Mouse (Mus musculus): ENCODE results near the gene Vps37c. TPM values are rescaled to one million over a fixed set of nuclear protein-coding genes. Genes with fewer than 3 reads are reported as not detected.
A peak's percentile ranks its signal among the peaks of the same experiment; 100 is the strongest.

Gene Vps37c
- polyA plus RNA-seq, 1 experiment from 2014 or later, result 33.8 TPM

DNA sequence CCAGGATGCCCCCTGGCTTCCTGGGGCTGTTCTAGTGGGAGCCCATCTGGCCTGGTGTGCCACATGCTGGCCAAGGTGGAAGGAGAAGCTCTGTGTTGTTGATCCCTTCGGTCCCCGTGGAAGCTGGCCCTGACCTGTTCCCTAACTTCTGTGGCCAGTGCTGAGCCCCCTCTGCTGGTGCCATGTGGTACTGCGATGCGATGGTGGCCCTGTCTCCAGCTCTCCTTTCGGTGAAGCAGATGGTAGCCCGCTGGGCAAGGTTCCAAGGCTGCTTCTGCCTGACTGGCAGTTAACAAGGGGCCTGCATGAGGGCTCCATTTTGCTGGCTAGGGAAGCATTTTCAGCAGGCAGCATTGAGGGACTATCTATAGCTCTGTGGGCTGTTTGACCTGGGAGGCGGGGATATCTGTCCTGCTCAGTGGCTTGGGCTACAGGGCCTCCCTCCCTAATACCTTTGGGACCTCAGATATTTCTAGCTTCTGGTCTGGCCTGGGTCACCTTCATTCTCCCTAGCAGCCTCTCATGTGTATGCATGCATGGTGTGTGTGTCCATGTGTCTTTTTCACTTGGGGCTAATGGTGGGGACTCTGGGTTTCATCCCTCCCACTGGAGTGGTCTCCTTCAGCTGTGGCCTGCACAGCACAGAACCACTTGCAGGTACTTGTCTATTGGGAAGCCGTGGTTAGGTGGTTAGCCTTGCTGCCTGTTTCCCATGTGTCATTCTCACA, 21.0 kb downstream of the Vps37c start:
- Histone ChIP-seq H3K4me1 (peaks cover 19% of the 10 kb centered on the region), H3K27ac (replicated peaks) (peak overlapping the region; percentile 65), H3K36me3 (peaks cover 77% of the 10 kb centered on the region), H3K27me3 (ENCODE audit: low read depth, poor library complexity, severe bottlenecking) (no peaks in the 10 kb centered on the region), H3K4me3 (no peak overlapping the region), H3K9me3 (replicated peaks) (no peaks in the 10 kb centered on the region)
- DNase-seq (ENCODE audit: low spot score), result peak; percentile 91
- WGBS, result 25% methylated on average over 8 of the region's 8 CpGs

DNA sequence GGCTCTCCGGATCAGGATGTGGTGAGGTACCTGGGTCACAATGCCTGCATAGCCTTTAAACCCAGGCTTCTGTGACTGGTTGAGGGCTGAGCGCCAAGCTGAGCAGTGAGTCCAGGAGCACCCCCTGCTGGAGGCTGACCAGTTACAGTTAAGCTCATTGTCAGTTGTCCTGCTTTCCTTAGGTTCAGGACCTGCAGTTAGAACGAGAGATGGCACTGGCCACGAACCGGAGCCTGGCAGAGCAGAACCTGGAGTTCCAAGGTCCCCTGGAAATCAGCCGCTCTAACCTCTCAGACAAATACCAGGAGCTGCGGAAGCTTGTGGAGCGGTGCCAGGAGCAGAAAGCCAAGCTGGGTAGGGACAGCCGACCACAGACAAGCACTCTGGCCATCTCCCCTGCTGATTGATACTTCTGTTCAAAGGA, 21.6 kb downstream of the Vps37c start:
- Histone ChIP-seq H3K4me1 (peaks cover 18% of the 10 kb centered on the region), H3K27ac (replicated peaks) (peak overlapping the region; percentile 65), H3K27me3 (ENCODE audit: low read depth, poor library complexity, severe bottlenecking) (no peaks in the 10 kb centered on the region), H3K4me3 (no peak overlapping the region), H3K9me3 (replicated peaks) (no peaks in the 10 kb centered on the region), H3K36me3 (peaks cover 77% of the 10 kb centered on the region)
- WGBS, result 85% methylated on average over 9 of the region's 9 CpGs
- peak; percentile 41 for DNase-seq (ENCODE audit: low spot score)

GRCm38 (mm10) chr19:10710751-10711150, 22.2 kb downstream of the Vps37c start:
- no peaks in the 10 kb centered on the region for H3K9me3 ChIP-seq (replicated peaks)
- no peaks in the 10 kb centered on the region for H3K27me3 ChIP-seq (ENCODE audit: low read depth, poor library complexity, severe bottlenecking)
- H3K27ac ChIP-seq (replicated peaks), result no peak overlapping the region
- H3K36me3 ChIP-seq, result peaks cover 77% of the 10 kb centered on the region
- no peak overlapping the region for H3K4me3 ChIP-seq
- DNase-seq (ENCODE audit: low spot score), result no peak
- peaks cover 14% of the 10 kb centered on the region for H3K4me1 ChIP-seq
- WGBS, result 92% methylated on average over 4 of the region's 4 CpGs

GRCm38 (mm10) chr19:10712194-10712593, 23.7 kb downstream of the Vps37c start:
- Histone ChIP-seq H3K36me3 (peaks cover 65% of the 10 kb centered on the region), H3K4me1 (peaks cover 14% of the 10 kb centered on the region), H3K9me3 (replicated peaks) (no peaks in the 10 kb centered on the region), H3K27me3 (ENCODE audit: low read depth, poor library complexity, severe bottlenecking) (no peaks in the 10 kb centered on the region), H3K4me3 (no peak overlapping the region), H3K27ac (replicated peaks) (no peak overlapping the region)
- DNase-seq (ENCODE audit: low spot score), result no peak
- 94% methylated on average over 7 of the region's 7 CpGs for WGBS

- Histone ChIP-seq H3K4me1 (peaks cover 14% of the 10 kb centered on the region), H3K36me3 (peaks cover 60% of the 10 kb centered on the region), H3K27me3 (ENCODE audit: low read depth, poor library complexity, severe bottlenecking) (no peaks in the 10 kb centered on the region), H3K9me3 (replicated peaks) (no peaks in the 10 kb centered on the region), H3K27ac (replicated peaks) (no peak overlapping the region), H3K4me3 (no peak overlapping the region)
- no peak for DNase-seq (ENCODE audit: low spot score)
- whole genome bisulfite sequencing, result 94% methylated on average over 12 of the region's 12 CpGs
Observed at GRCm38 (mm10) chr19:10712646-10713045, 24.1 kb downstream of the Vps37c start.

- WGBS, result 91% methylated on average over 10 of the region's 10 CpGs
- no peaks in the 10 kb centered on the region for H3K9me3 ChIP-seq (replicated peaks)
- H3K4me1 ChIP-seq, result peaks cover 14% of the 10 kb centered on the region
- peaks cover 51% of the 10 kb centered on the region for H3K36me3 ChIP-seq
- H3K4me3 ChIP-seq, result no peak overlapping the region
- no peaks in the 10 kb centered on the region for H3K27me3 ChIP-seq (ENCODE audit: low read depth, poor library complexity, severe bottlenecking)
- DNase-seq (ENCODE audit: low spot score), result no peak
- H3K27ac ChIP-seq (replicated peaks), result no peak overlapping the region
Observed at GRCm38 (mm10) chr19:10713551-10713950, 25.0 kb downstream of the Vps37c start.

DNA sequence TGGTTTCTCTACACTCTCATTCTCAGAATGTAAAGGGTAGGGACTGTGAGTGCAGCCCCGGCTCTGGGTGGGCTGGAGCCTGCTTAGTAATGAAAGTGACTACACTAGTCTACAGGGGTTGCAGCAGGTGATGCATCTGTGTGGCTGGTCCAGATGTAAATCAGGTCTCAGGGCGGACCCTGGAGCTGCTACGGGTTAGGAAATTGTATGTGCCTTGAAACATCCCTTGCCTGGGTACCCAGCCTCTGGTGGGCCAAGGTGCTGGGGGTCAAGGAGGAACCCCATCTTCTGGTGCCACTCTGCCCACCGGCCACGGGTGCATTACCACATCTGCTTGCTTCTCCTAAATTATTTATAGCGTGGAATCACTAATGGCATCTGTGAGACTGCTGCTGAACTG, 25.6 kb downstream of the Vps37c start:
- H3K27ac ChIP-seq (replicated peaks), result 0 out of 2 replicates have a peak overlapping the region, but pooled peaks have one; percentile 33
- H3K4me1 ChIP-seq, result peaks cover 11% of the 10 kb centered on the region
- no peak overlapping the region for H3K4me3 ChIP-seq
- no peaks in the 10 kb centered on the region for H3K9me3 ChIP-seq (replicated peaks)
- WGBS, result 89% methylated on average over 6 of the region's 6 CpGs
- H3K36me3 ChIP-seq, result peaks cover 48% of the 10 kb centered on the region
- no peaks in the 10 kb centered on the region for H3K27me3 ChIP-seq (ENCODE audit: low read depth, poor library complexity, severe bottlenecking)
- DNase-seq (ENCODE audit: low spot score), result no peak

GRCm38 (mm10) chr19:10714682-10715475, 26.3 kb downstream of the Vps37c start:
- DNase-seq (ENCODE audit: low spot score), result peak; percentile 62
- no peak overlapping the region for H3K4me3 ChIP-seq
- no peaks in the 10 kb centered on the region for H3K27me3 ChIP-seq (ENCODE audit: low read depth, poor library complexity, severe bottlenecking)
- H3K36me3 ChIP-seq, result peaks cover 45% of the 10 kb centered on the region
- peaks cover 7% of the 10 kb centered on the region for H3K4me1 ChIP-seq
- H3K9me3 ChIP-seq (replicated peaks), result no peaks in the 10 kb centered on the region
- peak overlapping the region; percentile 33; the same call in 1 of the 2 replicates for H3K27ac ChIP-seq (replicated peaks)
- WGBS, result 52% methylated on average over 4 of the region's 4 CpGs

DNA sequence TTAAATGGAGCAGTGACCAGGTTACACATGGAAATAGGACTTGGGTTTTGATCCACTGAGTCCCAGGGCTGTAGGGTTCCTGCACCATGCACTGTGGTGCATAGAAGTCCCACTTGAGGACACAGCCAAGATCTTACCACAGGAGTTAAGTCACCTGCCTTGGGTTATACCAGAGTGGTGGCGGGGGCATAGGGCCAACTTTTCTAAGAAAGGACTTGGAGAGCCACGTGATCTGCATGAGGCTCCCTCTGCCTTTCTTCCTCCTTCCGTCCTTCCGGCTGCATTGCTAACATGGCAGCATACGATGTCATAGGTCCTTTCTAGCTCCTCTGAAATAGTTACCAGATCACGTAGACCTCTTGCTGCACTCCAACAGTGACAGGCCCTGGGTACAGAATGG, 26.9 kb downstream of the Vps37c start:
- no peak for DNase-seq (ENCODE audit: low spot score)
- no peak overlapping the region for H3K27ac ChIP-seq (replicated peaks)
- peaks cover 40% of the 10 kb centered on the region for H3K36me3 ChIP-seq
- no peaks in the 10 kb centered on the region for H3K27me3 ChIP-seq (ENCODE audit: low read depth, poor library complexity, severe bottlenecking)
- WGBS, result 93% methylated on average over 6 of the region's 6 CpGs
- H3K4me3 ChIP-seq, result no peak overlapping the region
- H3K9me3 ChIP-seq (replicated peaks), result no peaks in the 10 kb centered on the region
- H3K4me1 ChIP-seq, result peaks cover 9% of the 10 kb centered on the region

DNA sequence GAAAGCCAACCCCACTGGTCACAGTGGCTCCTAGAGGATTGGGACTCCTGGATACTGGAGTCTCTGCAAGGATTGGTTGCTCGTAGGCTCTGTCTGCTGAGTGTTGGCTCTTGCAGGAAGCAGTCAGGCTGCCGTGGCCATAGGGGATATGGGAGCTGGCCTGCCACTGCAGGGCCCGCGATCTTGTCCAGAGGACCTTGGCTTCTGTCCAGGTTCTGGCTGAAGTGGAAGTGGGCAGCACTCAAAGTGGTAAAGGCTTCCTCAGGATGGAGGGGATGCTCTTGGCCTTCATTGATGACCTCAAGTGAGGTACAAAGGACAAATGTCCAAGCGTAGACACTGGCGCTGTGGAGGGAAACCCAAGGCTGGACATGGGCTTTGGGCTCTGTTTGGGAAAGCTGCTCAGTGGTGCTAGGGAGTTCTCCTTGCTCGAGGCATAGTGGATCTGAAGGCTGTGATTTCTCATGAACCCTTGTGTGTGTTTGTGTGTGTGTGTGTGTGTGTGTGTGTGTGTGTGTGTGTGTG, 29.8 kb downstream of the Vps37c start:
- H3K36me3 ChIP-seq, result peaks cover 11% of the 10 kb centered on the region
- WGBS, result 82% methylated on average over 7 of the region's 7 CpGs
- DNase-seq (ENCODE audit: low spot score), result no peak

GRCm38 (mm10) chr19:10719751-10720150, 31.2 kb downstream of the Vps37c start:
- Histone ChIP-seq H3K4me1 (peaks cover 34% of the 10 kb centered on the region), H3K9me3 (replicated peaks) (no peaks in the 10 kb centered on the region), H3K27me3 (ENCODE audit: low read depth, poor library complexity, severe bottlenecking) (no peaks in the 10 kb centered on the region), H3K36me3 (no peaks in the 10 kb centered on the region), H3K4me3 (no peak overlapping the region), H3K27ac (replicated peaks) (peak overlapping the region; percentile 72)
- no peak for DNase-seq (ENCODE audit: low spot score)
- 66% methylated on average over 2 of the region's 2 CpGs for WGBS

More for the DNA sequence above, 29.8 kb downstream of the Vps37c start:
- H3K4me1 ChIP-seq, result peaks cover 23% of the 10 kb centered on the region
- no peaks in the 10 kb centered on the region for H3K27me3 ChIP-seq (ENCODE audit: low read depth, poor library complexity, severe bottlenecking)
- H3K9me3 ChIP-seq (replicated peaks), result no peaks in the 10 kb centered on the region
- H3K27ac ChIP-seq (replicated peaks), result no peak overlapping the region
- no peak overlapping the region for H3K4me3 ChIP-seq

DNA sequence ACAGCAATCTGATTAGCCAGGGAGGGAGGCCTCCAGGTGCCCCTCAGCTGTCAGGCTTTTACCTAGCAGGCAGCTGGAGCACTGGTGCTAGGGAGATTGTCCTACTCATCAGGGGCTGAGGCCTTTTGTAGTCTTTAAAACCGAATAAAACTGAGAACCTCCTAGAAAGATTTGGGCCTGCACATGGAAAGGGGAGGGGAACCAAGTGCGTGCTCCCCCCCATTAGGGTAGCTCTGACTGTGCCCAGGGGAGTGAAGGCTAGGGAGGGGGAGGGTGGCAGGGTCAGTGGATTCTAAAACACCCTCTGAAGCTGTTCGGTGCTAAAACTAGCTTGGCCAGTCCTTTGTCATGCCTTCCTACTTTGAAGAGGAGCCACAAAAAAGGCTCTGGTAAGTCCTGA, 32.0 kb downstream of the Vps37c start:
- no peak for DNase-seq (ENCODE audit: low spot score)
- Histone ChIP-seq H3K4me3 (no peak overlapping the region), H3K4me1 (peaks cover 34% of the 10 kb centered on the region), H3K36me3 (no peaks in the 10 kb centered on the region), H3K9me3 (replicated peaks) (no peaks in the 10 kb centered on the region), H3K27me3 (ENCODE audit: low read depth, poor library complexity, severe bottlenecking) (no peaks in the 10 kb centered on the region), H3K27ac (replicated peaks) (peak overlapping the region; percentile 72)
- 38% methylated on average over 3 of the region's 3 CpGs for WGBS

- no peak for DNase-seq (ENCODE audit: low spot score)
- Histone ChIP-seq H3K4me1 (peaks cover 34% of the 10 kb centered on the region), H3K4me3 (no peak overlapping the region), H3K36me3 (no peaks in the 10 kb centered on the region), H3K9me3 (replicated peaks) (no peaks in the 10 kb centered on the region), H3K27ac (replicated peaks) (peak overlapping the region; percentile 72; the same call in 1 of the 2 replicates), H3K27me3 (ENCODE audit: low read depth, poor library complexity, severe bottlenecking) (no peaks in the 10 kb centered on the region)
- WGBS, result 67% methylated on average over 5 of the region's 5 CpGs
Observed at GRCm38 (mm10) chr19:10721064-10721463, 32.5 kb downstream of the Vps37c start.
